Mouse (Mus musculus) MEL (cell line): ENCODE results near the gene Vtn.

Experiments used
- CTCF ChIP-seq, 3 experiments: IDR thresholded peaks in 2 of 3; conservative IDR thresholded peaks in 1 of 3; 2 replicates each; pipeline ENCODE4 v1.5.1; 2011 to 2012; ENCODE audit warnings: low read length in 3 of 3, low read depth in 2 of 3, mild to moderate bottlenecking in 2 of 3, improper control_type of control experiment in 1 of 3, inconsistent platforms in 1 of 3, mixed read lengths in 1 of 3, moderate library complexity in 1 of 3; ENCODE audit not compliant: control insufficient read depth in 1 of 3, insufficient read depth in 1 of 3, poor library complexity in 1 of 3, severe bottlenecking in 1 of 3
- GABPA ChIP-seq: IDR thresholded peaks from 2 replicates; pipeline ENCODE4 v1.6.1; 2012; ENCODE audit warnings: low read depth, mild to moderate bottlenecking, inconsistent platforms, low read length, improper control_type of control experiment, moderate library complexity
- MAX ChIP-seq: IDR thresholded peaks from 2 replicates; pipeline ENCODE4 v1.6.1; 2011; ENCODE audit warnings: low read length, improper control_type of control experiment
- MEF2A ChIP-seq: IDR thresholded peaks from 2 replicates; pipeline ENCODE4 v1.6.1; 2014; ENCODE audit warnings: low read depth, mild to moderate bottlenecking, inconsistent platforms, low read length, improper control_type of control experiment; ENCODE audit not compliant: poor library complexity, insufficient replicate concordance, severe bottlenecking; ENCODE audit errors: extremely low read depth
- POLR2AphosphoS5 ChIP-seq: IDR thresholded peaks from 2 replicates; pipeline ENCODE4 v1.6.1; 2012; ENCODE audit warnings: low read depth, borderline replicate concordance, mild to moderate bottlenecking, inconsistent platforms, low read length, moderate library complexity, mixed read lengths
- ZC3H11A ChIP-seq: IDR thresholded peaks from 2 replicates; pipeline ENCODE4 v1.6.1; 2012; ENCODE audit warnings: low read depth, mild to moderate bottlenecking, inconsistent platforms, low read length, improper control_type of control experiment

- TF ChIP-seq GABPA = no peak
- no peak for TF ChIP-seq MAX
- TF ChIP-seq CTCF (IDR thresholded peaks at IDR 0.05 in 2 of 3, conservative IDR thresholded peaks at IDR 0.05 in 1 of 3; ENCODE audit: control insufficient read depth in 1 of 3, insufficient read depth in 1 of 3, low read depth in 2 of 3, low read length in 3 of 3, poor library complexity in 1 of 3, severe bottlenecking in 1 of 3) = peak; percentile 73 to 98 (median 97)
- TF ChIP-seq POLR2AphosphoS5 = no peak
- peak; percentile 70 for TF ChIP-seq ZC3H11A
- no peak for TF ChIP-seq MEF2A
Measured at GRCm38 (mm10) chr11:78453675-78454074, 45.2 kb upstream of the Vtn start.
